Mouse (Mus musculus) adrenal gland, adult 8-10 months (tissue): ENCODE measurements around the gene Iqcd. TPM values are rescaled to one million over a fixed set of nuclear protein-coding genes. Genes with fewer than 3 reads are reported as not detected.
A peak's percentile ranks its signal among the peaks of the same experiment; 100 is the strongest.

Source experiments
- DNase-seq: peaks from one replicate; pipeline ENCODE4 v3.0.0; 2022
- total RNA-seq, 4 experiments: library from RNA; stranded (reverse); gene quantifications; 2 replicates each; pipeline ENCODE4 v1.2.4; 2022

Iqcd gene
- total RNA-seq, 4 experiments from 2014 or later, result 0.42 to 1.8 (median 1.1) TPM

- DNase-seq, result no peak
Measured at GRCm38 (mm10) chr5:120604839-120605238, 16.0 kb downstream of the Iqcd start.

DNA sequence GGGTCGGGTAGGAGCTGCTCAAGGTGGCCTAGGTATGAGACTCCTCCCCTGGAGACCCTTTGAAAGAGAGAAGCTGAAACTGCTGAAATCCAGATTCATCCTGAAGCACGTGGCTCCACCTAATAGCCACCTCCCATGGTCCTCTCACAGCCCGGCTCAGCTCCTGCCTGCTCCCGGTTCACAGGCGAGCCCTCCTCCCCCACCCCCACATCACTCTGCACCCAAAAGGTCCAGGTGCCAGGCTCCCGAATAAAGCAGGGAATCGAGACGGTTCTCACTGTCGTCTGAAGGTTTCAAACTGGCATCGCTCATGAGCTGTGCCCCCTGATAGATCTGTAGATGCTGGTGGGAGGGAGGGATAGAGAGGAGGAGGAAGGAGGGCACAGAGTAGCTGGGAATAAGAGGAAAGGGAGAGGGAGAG lies 16.4 kb downstream of the Iqcd start:
- DNase-seq, result no peak

DNA sequence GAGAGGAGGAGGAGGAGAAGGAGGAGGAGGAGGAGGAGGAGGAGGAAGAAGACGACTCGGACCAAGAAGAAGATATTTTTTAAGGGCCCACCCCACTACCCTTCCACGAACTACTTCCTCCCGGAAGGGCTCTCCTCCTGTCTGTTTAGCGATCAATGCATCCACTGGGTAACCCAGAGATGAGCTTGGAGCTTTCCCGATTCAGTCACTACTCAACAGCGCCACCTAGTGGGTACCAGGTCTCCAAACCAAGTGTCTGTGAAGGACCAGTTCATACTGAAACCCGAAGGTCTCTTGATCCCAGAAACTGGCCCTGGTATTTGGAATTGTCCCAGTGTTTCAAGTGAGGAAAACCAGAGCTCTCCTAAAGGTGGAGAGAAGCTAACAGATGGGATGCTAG lies 16.9 kb downstream of the Iqcd start:
- peak; percentile 80 for DNase-seq

GRCm38 (mm10) chr5:120606590-120607200 lies 17.9 kb downstream of the Iqcd start:
- no peak for DNase-seq

DNA sequence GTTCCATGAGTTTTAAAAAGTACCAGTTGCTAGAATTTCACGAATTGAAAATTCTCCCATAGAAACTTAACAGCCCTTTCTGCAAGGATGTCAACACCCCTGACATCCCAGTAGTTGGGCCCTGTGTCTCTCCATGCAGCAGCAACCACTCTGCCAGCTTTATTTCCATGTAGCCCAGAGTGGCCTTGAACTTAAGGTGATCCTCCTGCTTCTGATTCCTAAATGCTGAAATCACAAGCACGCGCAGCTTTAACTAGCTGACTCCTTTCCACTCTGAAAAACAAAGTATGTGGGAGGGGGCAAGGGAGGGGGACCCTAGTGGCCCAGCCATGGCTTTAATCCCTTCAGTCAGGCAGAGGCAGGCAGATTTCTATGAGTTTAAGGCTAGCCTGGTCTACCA lies 18.5 kb downstream of the Iqcd start:
- no peak for DNase-seq

- no peak for DNase-seq
Measured at GRCm38 (mm10) chr5:120609246-120609775, 20.5 kb downstream of the Iqcd start.

DNA sequence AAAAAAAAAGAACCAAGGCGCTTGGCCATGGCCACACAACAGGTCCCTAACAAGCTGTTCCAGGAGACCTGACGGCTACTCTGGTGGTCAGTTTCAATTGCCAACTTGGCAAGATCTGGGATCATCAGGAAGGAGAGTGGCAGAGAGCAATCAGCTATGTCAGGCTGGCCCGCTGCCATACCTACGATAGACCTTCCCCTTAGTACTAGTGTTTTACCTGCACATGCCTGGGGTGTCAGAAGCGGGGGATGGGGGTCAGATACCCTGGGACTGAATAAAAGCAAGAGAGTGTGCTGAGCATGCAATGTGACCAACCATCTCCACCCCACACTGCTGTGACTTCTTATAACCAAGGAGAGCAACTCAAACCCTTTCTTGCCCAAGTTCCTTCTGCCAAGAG lies 22.1 kb downstream of the Iqcd start:
- DNase-seq, result no peak

- no peak for DNase-seq
Measured at GRCm38 (mm10) chr5:120611416-120611815, 22.6 kb downstream of the Iqcd start.

DNA sequence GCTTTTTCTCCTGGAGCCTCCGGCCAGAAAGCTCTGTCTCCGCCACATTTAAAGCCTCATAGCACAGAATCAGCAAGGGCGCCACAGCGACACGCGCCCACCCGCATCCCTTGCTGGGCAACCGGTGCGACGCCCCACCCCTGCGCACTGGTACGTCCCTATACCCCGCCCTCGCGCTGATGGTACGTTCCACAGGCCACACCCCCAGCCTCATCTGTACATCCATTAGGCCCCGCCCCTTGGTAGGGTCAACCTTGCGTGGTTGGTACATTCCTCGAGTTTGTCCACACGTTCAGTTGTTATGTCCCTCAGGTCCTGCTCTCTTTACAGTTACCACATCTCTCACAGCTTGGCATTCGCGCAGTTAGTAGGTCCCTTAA lies 23.6 kb downstream of the Iqcd start, which contains the start of the genes Rita1 and Ddx54:
Gene Rita1, minus strand, starts transcription at position 148 of the 380 bp plus-strand sequence.
Gene Ddx54, plus strand, starts transcription at position 298 of the 380 bp plus-strand sequence.
- peak; percentile 95 for DNase-seq

DNA sequence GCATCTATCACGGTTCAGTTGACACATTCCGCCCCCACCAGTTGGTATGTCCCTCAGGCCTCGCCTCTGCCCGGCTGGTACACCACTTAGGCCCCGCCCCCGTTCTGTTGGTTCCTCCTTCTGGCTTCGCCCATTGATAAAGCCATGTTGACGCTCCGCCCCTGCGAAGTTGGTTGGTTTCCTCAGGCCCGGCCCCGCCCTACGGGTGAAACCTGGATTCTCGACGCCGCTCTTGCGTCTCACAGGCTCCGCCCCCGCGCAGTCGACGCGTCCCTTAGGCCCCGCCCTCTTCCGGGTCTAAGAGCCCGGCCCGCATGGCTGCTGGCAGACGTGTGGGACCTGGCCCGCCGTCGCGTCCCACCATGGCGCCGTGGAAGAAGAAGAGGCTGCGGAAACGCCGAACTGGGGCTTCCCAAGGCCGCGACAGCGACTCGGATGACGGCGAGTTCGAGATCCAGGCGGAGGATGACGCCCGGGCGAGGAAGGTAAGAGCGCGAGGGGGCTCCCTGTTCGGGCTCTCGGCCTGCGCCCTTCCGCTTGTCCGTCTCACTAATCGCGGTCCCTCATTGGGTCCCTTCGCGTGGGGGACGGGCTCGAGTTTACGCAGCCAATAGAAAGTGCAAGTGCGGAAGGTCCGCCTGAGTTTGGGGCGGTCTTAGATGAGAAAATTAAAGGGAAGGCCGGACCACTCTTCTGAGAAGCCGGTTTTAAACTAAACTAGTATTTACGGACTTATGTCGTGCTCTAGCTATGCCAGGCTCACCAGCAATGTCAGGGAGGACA lies 24.2 kb downstream of the Iqcd start:
- peak; percentile 100 for DNase-seq

- no peak for DNase-seq
Measured at GRCm38 (mm10) chr5:120615903-120616302, 27.1 kb downstream of the Iqcd start.

- no peak for DNase-seq
Measured at GRCm38 (mm10) chr5:120618778-120619177, 30.0 kb downstream of the Iqcd start.

DNA sequence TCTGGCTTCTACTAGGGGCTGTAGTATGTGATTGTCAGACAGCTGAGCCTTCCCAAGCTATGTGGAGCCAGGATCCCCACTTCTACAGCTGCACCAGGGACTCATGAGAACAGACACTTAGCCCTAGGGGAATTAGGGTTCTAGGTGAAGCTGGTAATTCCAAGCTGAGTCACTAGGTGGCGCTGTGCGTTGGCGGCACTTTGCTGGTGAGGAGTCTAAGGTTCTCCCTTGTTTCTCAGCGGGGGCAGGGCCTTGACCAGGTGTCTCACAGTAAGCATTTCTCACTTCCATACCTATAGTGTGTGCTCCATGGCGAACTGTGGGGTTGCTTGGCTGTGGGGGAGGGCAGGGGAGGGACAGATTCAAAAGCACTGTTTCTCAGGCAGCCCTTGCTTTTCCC lies 30.4 kb downstream of the Iqcd start:
- no peak for DNase-seq

- no peak for DNase-seq
Measured at GRCm38 (mm10) chr5:120620375-120621077, 31.7 kb downstream of the Iqcd start.

GRCm38 (mm10) chr5:120621078-120621765 lies 32.4 kb downstream of the Iqcd start:
- no peak for DNase-seq

- DNase-seq, result no peak
Measured at GRCm38 (mm10) chr5:120621846-120622197, 33.0 kb downstream of the Iqcd start.

- no peak for DNase-seq
Measured at GRCm38 (mm10) chr5:120622198-120622851, 33.5 kb downstream of the Iqcd start.

- no peak for DNase-seq
Measured at GRCm38 (mm10) chr5:120624427-120624826, 35.6 kb downstream of the Iqcd start.

GRCm38 (mm10) chr5:120626399-120626798 lies 37.6 kb downstream of the Iqcd start:
- DNase-seq, result no peak

DNA sequence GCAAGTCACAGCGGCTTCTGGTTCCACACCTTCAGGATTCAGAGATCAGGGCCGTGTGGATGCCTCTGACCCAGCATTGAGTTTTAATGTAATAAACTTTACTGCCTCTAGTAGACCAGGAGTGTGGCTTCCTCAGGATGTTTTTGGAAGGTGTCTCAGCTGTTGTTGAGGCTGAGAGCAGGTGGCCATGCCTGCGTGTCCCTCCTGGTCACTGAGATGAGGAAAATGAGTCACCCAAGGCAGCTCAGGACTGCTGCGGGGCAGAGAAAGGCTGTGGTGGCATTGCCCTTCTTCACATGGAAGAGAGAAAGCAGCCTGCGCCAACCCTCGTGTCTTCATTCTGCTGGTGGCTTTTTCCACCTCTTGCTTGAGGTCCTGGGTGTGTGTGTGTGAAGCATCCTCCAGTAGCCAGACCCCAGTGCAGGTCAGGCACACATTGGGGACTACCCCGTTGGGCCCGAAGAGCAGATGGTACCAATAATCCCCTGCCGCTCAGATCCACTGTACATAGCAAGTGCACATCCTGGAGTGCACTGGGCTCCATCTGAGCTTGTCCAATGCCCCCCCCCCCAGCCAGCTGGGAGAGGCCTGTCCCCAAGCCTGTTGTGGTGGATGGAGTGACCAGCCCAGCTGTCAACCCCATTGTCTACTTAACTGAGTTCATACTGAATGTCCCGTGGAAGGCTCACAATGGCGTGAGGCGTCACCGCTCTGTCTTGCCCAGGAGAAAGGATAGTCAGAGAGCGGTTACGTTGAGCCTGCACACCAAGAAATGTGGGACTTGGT lies 38.9 kb downstream of the Iqcd start:
- DNase-seq, result no peak

DNA sequence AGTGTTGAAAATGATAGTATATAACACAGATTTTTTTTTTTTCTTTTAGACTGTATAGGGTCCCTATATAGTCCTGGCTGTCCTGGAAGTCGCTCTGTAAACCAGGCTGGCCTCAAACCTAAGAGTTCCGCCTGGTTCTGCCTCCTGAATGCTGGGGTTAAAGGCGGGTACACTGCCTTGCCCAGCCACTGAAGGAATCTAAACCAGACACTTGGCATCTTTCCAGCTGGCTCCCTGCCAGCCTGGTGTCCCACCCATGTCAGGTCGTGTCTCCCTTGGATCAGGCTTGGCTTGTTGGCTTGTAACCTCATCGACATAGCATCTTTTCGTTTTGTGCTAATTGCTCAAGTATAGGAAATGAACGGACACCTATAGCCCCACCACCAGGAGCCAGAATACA lies 39.8 kb downstream of the Iqcd start:
- DNase-seq, result no peak
